Mouse (Mus musculus) B cell, adult 62 days (primary cell): Measurements from ENCODE around the gene Wdr76. TPM values are rescaled to one million over a fixed set of nuclear protein-coding genes. Genes with fewer than 3 reads are reported as not detected.

ENCODE experiments used
- total RNA-seq: library from RNA; stranded (reverse); gene quantifications from 4 replicates; pipeline ENCODE4 v1.2.4, GENCODE M21; 2023

The Wdr76 gene
- total RNA-seq: 15.3 to 17.5 TPM (median 17.1 TPM) in 4 replicates

DNA sequence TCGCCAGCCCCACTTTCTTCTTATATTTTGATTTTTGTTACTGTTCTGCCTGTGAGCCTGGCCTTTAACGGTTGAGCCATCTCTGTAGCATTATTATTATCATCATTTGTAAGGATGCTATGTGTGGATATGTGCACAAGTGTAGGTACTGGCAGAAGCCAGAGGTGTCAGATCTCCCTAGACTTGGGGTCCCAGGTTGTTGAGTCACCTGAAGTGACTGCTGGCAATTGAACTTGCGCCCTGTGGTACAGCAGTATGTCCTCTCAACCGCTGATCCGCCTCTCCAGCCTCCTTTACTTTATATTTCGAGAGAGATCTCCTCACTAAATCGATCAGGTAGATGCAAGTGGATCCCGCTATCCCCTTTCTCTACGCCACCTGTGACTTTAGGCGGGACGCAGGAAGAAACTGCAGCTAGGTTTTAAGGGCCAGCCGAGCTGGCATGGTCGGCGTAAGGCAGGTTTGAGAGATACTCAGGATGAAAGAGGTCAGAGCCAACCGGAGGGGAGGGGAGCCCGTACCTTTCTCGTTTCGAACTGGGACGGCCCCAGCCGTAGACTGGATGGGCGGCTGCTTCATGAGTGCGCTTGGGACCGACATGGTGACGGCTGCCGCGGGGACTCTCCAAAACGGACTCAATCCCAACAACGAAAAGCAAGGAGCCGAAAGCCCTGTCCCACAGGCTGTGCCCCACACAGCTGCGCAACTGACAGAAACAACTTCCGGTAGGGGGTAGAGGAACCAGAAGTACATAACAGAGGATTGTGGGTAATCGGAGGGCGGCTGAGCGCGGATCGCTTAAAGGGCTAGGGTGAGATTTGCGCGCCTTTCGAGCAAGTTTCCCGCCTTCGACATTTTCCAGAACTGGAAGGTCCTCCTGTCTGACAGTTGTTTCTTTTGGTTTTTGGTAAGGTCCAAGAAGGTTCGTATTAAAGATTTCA lies at the start of gene Wdr76, which contains the start of gene Mfap1a:
Gene Wdr76 (plus strand): TSS at position 782 of the 941 bp plus-strand sequence.
Gene Mfap1a (minus strand): TSS at position 724 of the 941 bp plus-strand sequence.

DNA sequence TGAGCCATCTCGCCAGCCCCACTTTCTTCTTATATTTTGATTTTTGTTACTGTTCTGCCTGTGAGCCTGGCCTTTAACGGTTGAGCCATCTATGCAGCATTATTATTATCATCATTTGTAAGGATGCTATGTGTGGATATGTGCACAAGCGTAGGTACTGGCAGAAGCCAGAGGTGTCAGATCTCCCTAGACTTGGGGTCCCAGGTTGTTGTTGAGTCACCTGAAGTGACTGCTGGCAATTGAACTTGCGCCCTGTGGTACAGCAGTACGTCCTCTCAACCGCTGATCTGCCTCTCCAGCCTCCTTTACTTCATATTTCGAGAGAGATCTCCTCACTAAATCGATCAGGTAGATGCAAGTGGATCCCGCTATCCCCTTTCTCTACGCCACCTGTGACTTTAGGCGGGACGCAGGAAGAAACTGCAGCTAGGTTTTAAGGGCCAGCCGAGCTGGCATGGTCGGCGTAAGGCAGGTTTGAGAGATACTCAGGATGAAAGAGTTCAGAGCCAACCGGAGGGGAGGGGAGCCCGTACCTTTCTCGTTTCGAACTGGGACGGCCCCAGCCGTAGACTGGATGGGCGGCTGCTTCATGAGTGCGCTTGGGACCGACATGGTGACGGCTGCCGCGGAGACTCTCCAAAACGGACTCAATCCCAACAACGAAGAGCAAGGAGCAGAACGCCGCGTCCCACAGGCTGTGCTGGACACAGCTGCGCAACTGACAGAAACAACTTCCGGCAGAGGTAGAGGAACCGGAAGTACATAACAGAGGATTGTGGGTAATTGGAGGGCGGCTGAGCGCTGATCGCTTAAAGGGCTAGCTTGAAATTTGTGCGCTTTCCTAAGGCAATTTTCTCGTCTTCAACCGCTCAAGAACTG lies 33.0 kb upstream of the Wdr76 start, which contains the start of gene Mfap1b:
Gene Mfap1b (minus strand): TSS at position 767 of the 879 bp plus-strand sequence.

Other genes with a start within 250 kb of the Wdr76 start
- gene Trp53bp1, start 235.3 kb upstream of the Wdr76 start, total RNA-seq: 89.0 to 109 TPM (median 98.1 TPM) in 4 replicates
- 0.06 to 0.55 TPM (median 0.14 TPM) in 4 replicates for gene Map1a, start 217.1 kb upstream of the Wdr76 start, total RNA-seq
- gene Ppip5k1, start 151.3 kb upstream of the Wdr76 start, total RNA-seq: 24.5 to 29.2 TPM (median 25.0 TPM) in 4 replicates
- not detected in 4 replicates for gene Ckmt1, start 149.0 kb upstream of the Wdr76 start, total RNA-seq
- not detected in 4 replicates for gene Strc, start 119.6 kb upstream of the Wdr76 start, total RNA-seq
- gene Pdia3, start 92.9 kb upstream of the Wdr76 start, total RNA-seq: 104 to 133 TPM (median 121 TPM) in 4 replicates
- gene Catsper2, start 92.9 kb upstream of the Wdr76 start, total RNA-seq: 1.9 to 4.9 TPM (median 2.5 TPM) in 4 replicates
- 77.0 to 92.7 TPM (median 80.8 TPM) in 4 replicates for gene Ell3, start 62.4 kb upstream of the Wdr76 start, total RNA-seq
- gene Serf2, start 57.5 kb upstream of the Wdr76 start, total RNA-seq: 255 to 290 TPM (median 275 TPM) in 4 replicates
- gene Hypk, start 53.4 kb upstream of the Wdr76 start, total RNA-seq: 36.4 to 40.8 TPM (median 39.8 TPM) in 4 replicates
- 0.49 to 1.8 TPM (median 0.80 TPM) in 4 replicates for gene Serinc4, start 49.9 kb upstream of the Wdr76 start, total RNA-seq
- 42.9 to 51.5 TPM (median 46.5 TPM) in 4 replicates for gene Mfap1b, start 32.7 kb upstream of the Wdr76 start, total RNA-seq
- 43.6 to 50.9 TPM (median 46.4 TPM) in 4 replicates for gene Mfap1a, start 58 bp upstream of the Wdr76 start, total RNA-seq